Mouse (Mus musculus) intestine, embryonic 14.5 days (tissue): ENCODE data around the gene Ppp1r36. TPM values are rescaled to one million over a fixed set of nuclear protein-coding genes. Genes with fewer than 3 reads are reported as not detected.
A peak's percentile ranks its signal among the peaks of the same experiment; 100 is the strongest.

ENCODE experiments used
- ATAC-seq: fragments of 200-750 bp; cut with Nextera tagmentation; replicated peaks from 2 replicates; pipeline ENCODE4 v1.8.0; 2017; ENCODE audit warnings: low read depth, moderate number of reproducible peaks, moderate TSS enrichment, moderate library complexity; ENCODE audit not compliant: low FRiP score, low TSS enrichment
- DNase-seq: peaks from one replicate; pipeline ENCODE4 v3.0.0-alpha.2; 2018; ENCODE audit warnings: low spot score
- H3K27ac ChIP-seq: fragments of 300-500 bp; sonication (generic); 2 replicates; pipeline ENCODE4 v1.5.1; 2014; ENCODE audit warnings: low read depth, mild to moderate bottlenecking, control low read depth
- H3K27me3 ChIP-seq: fragments of 300-500 bp; sonication (generic); replicated peaks from 2 replicates; pipeline ENCODE4 v1.6.1; 2014; ENCODE audit warnings: low read length, control low read depth; ENCODE audit not compliant: control insufficient read depth, insufficient read depth
- H3K36me3 ChIP-seq: fragments of 300-500 bp; sonication (generic); 2 replicates; pipeline ENCODE4 v1.6.1; 2014; ENCODE audit warnings: low read length, control low read depth; ENCODE audit not compliant: control insufficient read depth, insufficient read depth
- H3K4me1 ChIP-seq: fragments of 300-500 bp; sonication (generic); replicated peaks from 2 replicates; pipeline ENCODE4 v1.6.1; 2014; ENCODE audit warnings: low read length, control low read depth, mixed read lengths; ENCODE audit not compliant: control insufficient read depth, insufficient read depth
- H3K4me2 ChIP-seq: fragments of 300-500 bp; sonication (generic); 2 replicates; pipeline ENCODE4 v1.6.1; 2014; ENCODE audit warnings: low read length
- H3K4me3 ChIP-seq: fragments of 300-500 bp; sonication (generic); 2 replicates; pipeline ENCODE4 v1.5.1; 2014; ENCODE audit warnings: low read depth, low read length, control low read depth, mixed read lengths
- H3K9ac ChIP-seq: fragments of 300-500 bp; sonication (generic); 2 replicates; pipeline ENCODE4 v1.6.1; 2014; ENCODE audit warnings: mild to moderate bottlenecking, low read length
- H3K9me3 ChIP-seq: fragments of 300-500 bp; sonication (generic); 2 replicates; pipeline ENCODE4 v1.6.1; 2016; ENCODE audit warnings: low read length, control low read depth; ENCODE audit not compliant: control insufficient read depth
- WGBS: fragments of 180-500 bp; shearing (Covaris S2); extraction: QIAGEN DNeasy Blood & Tissue Kit; methylation state at CpG from one replicate; pipeline ENCODE4 v1.1.7; 2014; 5-methylcytosine and 5-hydroxymethylcytosine counted together
- polyA plus RNA-seq: library from polyadenylated mRNA; unstranded; fragments of >200 nt; fragmentation: Nextera tagmentation; extraction: Ambion mirVana; gene quantifications from 2 replicates; pipeline ENCODE4 v1.2.1, GENCODE M21; 2014

Ppp1r36 gene
- 1.4 and 1.9 TPM in 2 replicates for polyA plus RNA-seq

DNA sequence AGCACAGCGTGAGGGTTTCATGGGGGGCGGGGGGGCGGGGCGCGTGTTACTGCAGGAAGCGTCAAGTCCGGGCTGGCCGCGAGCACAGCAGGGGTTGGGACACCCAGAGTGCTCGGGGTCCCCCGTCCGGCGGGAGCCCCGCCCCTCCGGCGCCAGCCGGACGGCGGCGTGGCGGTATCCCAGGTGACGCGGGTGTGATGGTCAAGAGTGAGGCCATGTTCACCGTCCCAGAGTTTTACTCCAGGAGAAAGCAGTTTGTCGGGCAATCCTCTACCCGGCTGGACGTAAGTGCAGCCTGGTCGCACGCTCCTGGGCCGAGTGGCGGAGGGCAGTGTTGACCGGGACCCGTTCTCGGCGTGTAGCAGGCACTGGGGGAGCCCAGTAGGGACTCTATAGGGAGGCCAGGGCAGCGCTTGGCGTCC is at the start of gene Ppp1r36:
Ppp1r36 (plus strand) TSS at position 106 of the 422 bp plus-strand sequence.
- Histone ChIP-seq H3K27ac (no peak within 1 kb of the TSS), H3K27me3 (no peaks in the 10 kb centered on the region), H3K4me1 (no peaks in the 10 kb centered on the region), H3K4me2 (peak within 1 kb of the TSS; percentile 86), H3K9me3 (0 out of 2 replicates have a peak, but pooled peaks cover 4% of the 10 kb centered on the region), H3K4me3 (peak within 1 kb of the TSS; percentile 36), H3K9ac (peak within 1 kb of the TSS; percentile 43), H3K36me3 (no peaks in the 10 kb centered on the region)
- 2% methylated on average over 37 of the region's 37 CpGs for WGBS
- ATAC-seq: peak; percentile 78
- DNase-seq: peak; percentile 71

DNA sequence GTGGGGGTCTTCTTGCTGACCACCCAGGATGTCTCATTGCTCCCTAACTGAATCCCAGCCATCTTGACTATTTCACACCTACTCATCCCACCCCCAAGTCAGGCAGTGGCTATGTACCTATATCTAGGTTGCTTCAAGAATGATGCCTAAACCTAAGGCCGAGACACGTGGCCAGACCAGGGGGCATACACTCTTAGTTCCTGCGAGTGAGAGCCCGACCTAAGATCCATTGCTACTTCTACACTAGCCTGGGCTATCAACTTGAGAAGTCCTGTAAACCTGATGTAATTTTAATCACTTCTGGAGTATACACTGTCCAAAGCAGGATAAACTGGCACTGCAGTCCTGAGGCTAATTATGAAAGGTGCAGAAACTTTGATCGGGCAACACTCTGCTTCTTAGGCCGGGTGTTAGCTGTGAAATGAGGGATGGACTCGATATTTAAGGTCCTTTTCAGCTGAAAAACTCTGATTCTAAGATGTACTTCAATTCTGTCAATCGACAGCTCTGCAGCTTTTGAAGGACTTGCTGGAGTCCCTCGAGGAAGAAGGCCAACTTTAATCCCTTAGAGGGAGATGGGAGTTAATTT is 49.0 kb upstream of the Ppp1r36 start:
- Histone ChIP-seq H3K4me3 (peak overlapping the region; percentile 96), H3K36me3 (no peaks in the 10 kb centered on the region), H3K27me3 (no peaks in the 10 kb centered on the region), H3K4me1 (peaks cover 31% of the 10 kb centered on the region), H3K9ac (peak overlapping the region; percentile 99), H3K9me3 (no peaks in the 10 kb centered on the region), H3K27ac (peak overlapping the region; percentile 100; the same call in 1 of the 2 replicates), H3K4me2 (peak overlapping the region; percentile 94)
- WGBS: 12% methylated on average over 9 of the region's 9 CpGs
- DNase-seq (no peak), ATAC-seq (no peak)

DNA sequence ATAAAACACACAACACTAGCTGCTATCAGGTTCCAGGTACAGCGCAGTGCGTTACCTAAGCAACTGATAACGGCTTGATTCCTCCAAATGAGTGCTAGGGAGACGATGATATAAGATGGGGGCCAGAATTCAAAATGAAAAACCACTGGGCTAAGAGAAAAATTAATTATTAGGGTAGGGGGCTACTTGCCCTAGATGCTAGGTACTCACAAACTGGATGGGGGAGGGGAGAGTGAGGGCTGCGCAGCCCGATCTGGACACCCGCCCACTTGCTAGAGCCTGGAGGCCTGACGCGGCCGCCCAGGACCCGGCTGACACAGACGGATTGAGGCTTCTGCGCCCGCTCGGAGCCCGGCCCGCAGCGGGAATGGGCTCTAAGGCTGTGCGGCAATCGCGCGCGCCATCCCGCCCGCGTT is 48.5 kb upstream of the Ppp1r36 start:
- Histone ChIP-seq H3K4me1 (peaks cover 33% of the 10 kb centered on the region), H3K9me3 (no peaks in the 10 kb centered on the region), H3K9ac (peak overlapping the region; percentile 99), H3K4me2 (peak overlapping the region; percentile 94), H3K27me3 (no peaks in the 10 kb centered on the region), H3K27ac (peak overlapping the region; percentile 100), H3K4me3 (peak overlapping the region; percentile 96), H3K36me3 (no peaks in the 10 kb centered on the region)
- ATAC-seq: peak; percentile 40
- no peak for DNase-seq
- WGBS: 1% methylated on average over 26 of the region's 26 CpGs

DNA sequence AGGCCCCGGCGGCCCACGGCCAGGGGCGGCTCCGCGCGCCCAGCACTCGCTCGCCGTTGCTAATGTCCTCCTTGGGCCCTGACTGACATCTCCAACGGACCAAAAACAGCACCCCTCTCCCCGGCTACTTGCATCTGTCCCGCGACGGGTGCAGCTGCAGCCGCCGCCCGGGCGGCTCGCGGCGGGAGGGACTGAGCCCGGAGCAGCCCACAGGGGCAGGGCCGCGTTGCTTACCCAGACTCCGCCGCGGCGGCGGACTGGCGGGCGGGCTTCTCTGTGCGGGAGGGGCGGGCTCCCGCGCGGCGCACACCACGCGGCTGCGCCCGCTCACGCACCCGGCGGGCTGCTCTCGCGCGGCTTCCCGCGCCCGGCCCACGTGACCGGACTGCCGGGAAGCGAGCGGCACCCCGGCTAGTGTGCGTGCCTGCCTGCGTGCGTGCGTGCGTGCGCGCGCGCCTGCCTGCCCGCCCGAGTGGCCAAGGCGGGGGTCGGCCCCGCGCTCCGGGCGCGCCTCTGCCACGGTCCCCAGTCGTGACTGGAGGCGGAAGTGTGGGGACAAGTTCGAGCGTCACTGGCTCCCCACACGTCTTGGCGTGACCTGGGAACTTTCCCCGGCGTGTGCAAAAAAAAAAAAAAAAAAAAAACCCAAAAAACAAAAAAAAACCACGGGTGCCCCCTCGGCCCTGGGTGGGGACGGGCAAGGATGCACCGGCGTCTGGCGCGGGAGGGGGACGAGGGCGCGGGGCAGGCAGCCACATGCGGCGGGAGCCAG is 47.9 kb upstream of the Ppp1r36 start, which contains the start of gene Zbtb25:
Zbtb25 (minus strand) TSS at position 397 of the 772 bp plus-strand sequence.
- Histone ChIP-seq H3K4me2 (peak within 1 kb of the TSS; percentile 94), H3K27me3 (no peaks in the 10 kb centered on the region), H3K36me3 (no peaks in the 10 kb centered on the region), H3K27ac (peak within 1 kb of the TSS; percentile 100), H3K4me3 (peak within 1 kb of the TSS; percentile 96), H3K9me3 (no peaks in the 10 kb centered on the region), H3K4me1 (peaks cover 33% of the 10 kb centered on the region), H3K9ac (peak within 1 kb of the TSS; percentile 99)
- peak; percentile 91 for DNase-seq
- WGBS: under 1% methylated on average over 93 of the region's 96 CpGs
- ATAC-seq: peak; percentile 80

DNA sequence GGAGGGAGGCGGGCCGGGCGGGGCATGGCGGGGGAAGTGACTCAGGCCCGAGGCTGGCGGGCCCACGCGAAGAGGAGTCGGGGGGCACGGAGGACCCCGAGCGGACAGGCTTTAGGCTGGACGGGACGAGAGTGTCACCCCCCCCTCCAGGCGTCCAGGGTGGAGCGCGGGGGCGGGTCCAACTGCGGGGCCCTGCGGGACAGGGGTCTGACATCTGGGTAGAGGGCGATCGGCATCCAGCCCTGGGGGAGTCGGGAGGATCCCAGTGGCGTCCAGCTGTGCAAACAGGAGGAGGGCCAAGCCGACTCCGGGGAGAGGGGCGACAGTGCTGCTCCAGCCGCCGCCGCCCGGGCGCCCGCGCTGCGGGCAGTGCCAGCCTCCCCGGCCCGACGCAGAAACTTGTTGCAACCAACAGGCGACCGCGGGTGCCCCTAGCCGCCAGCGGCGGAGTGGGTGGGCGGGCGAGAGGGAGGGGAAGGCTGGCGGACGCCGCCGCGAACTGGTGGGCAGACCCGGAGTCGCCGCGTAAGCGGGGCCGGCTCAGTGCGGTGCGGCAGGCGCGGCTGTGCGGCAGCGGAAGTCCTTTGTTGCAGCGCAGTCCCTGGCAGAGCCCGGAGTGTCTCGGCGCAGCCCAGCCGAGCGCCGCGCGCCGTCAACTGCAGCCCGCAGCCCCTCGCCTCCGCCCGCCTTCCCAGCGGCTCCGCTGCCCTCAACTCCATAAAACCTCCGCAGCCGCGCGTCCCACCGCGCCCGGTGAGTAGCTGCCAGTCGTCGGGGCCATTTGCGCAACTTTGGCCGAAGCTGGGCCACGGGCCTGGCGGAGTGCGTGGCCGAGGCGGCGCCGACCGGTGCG is 47.1 kb upstream of the Ppp1r36 start, which contains the start of gene Zbtb1:
Zbtb1 (plus strand) TSS at position 289 of the 853 bp plus-strand sequence.
- WGBS: under 1% methylated on average over 84 of the region's 99 CpGs

DNA sequence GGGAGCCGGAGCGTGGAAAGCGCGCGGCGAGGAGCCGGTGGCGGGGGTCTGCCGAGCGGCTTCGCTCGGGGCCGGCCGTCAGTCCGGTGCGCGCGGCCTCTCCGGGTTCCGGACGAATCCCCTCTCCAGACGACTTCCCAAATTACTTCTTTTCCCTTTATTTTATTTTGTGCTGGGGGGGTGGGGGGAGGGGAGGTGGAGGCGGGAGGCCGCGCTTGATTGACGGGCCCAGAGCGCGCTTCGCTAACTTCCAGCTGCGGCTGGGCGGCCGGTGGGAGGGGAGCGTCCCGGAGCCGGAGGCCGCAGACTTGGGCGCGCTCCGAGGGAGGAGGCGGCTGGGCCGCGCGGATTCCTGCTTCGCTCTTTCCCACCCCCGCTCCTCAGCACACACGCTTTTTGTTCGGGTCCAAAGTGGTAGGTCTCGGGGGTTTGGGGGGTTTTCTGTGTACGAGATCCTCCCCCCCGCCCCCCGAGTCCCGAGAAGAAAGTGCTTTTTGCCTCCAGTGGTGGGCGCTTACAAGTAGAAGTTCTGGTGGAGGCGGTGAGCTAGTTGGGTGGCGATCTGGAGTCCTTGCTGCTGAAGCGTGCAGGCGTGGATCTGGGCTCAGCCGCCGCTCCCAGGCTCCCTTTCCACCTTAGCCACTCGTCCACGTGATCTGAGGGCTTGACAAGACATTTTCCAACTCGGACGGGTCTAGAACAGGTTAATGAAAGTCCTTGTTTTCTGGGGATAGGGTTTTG is 46.3 kb upstream of the Ppp1r36 start:
- peak; percentile 60 for ATAC-seq
- H3K9ac ChIP-seq: peak overlapping the region; percentile 99
- under 1% methylated on average over 57 of the region's 63 CpGs for WGBS
- H3K9me3 ChIP-seq: no peaks in the 10 kb centered on the region
- H3K27me3 ChIP-seq: no peaks in the 10 kb centered on the region
- no peaks in the 10 kb centered on the region for H3K36me3 ChIP-seq
- H3K27ac ChIP-seq: peak overlapping the region; percentile 100
- peaks cover 36% of the 10 kb centered on the region for H3K4me1 ChIP-seq
- H3K4me2 ChIP-seq: peak overlapping the region; percentile 94
- H3K4me3 ChIP-seq: peak overlapping the region; percentile 96
- DNase-seq: peak; percentile 89

More for the DNA sequence above, 47.1 kb upstream of the Ppp1r36 start, which contains the start of gene Zbtb1:
- H3K4me2 ChIP-seq: peak within 1 kb of the TSS; percentile 94
- peak within 1 kb of the TSS; percentile 100 for H3K27ac ChIP-seq
- ATAC-seq (peak; percentile 68), DNase-seq (peak; percentile 92)
- no peaks in the 10 kb centered on the region for H3K36me3 ChIP-seq
- H3K9me3 ChIP-seq: no peaks in the 10 kb centered on the region
- peak within 1 kb of the TSS; percentile 96 for H3K4me3 ChIP-seq
- H3K4me1 ChIP-seq: peaks cover 36% of the 10 kb centered on the region
- peak within 1 kb of the TSS; percentile 99 for H3K9ac ChIP-seq
- H3K27me3 ChIP-seq: no peaks in the 10 kb centered on the region

- H3K4me3 ChIP-seq: peak overlapping the region; percentile 96
- H3K9ac ChIP-seq: peak overlapping the region; percentile 99
- WGBS: 41% methylated on average over 7 of the region's 7 CpGs
- H3K9me3 ChIP-seq: no peaks in the 10 kb centered on the region
- H3K27me3 ChIP-seq: no peaks in the 10 kb centered on the region
- ATAC-seq (no peak), DNase-seq (no peak)
- H3K27ac ChIP-seq: no peak overlapping the region
- H3K36me3 ChIP-seq: no peaks in the 10 kb centered on the region
- peaks cover 36% of the 10 kb centered on the region for H3K4me1 ChIP-seq
- peak overlapping the region; percentile 94 for H3K4me2 ChIP-seq
Observed at GRCm38 (mm10) chr12:76372046-76372445, 45.3 kb upstream of the Ppp1r36 start.
